Mouse (Mus musculus): ENCODE measurements at regions not wholly inside any gene's neighbourhood (a gene's known extent, or its start where the extent isn't known, plus 50 kb on each side); places are given as distances from the start of the nearest gene placed in this dataset.

- DNase-seq (ENCODE audit: low spot score), result no peak
- no peak overlapping the region for H3K4me2 ChIP-seq (ENCODE audit: low read length)
Measured at GRCm38 (mm10) chr16:42627675-42628074, 248.0 kb upstream of the Zbtb20 start.

GRCm38 (mm10) chr16:42615920-42616319, 259.8 kb upstream of the Zbtb20 start:
- DNase-seq (ENCODE audit: low spot score) (no peak), ATAC-seq (replicated peaks; ENCODE audit: low FRiP score, low read depth) (no peak)
- no peak for TF ChIP-seq CTCF (IDR thresholded peaks at IDR 0.05; ENCODE audit: low read depth)
- H3K27ac ChIP-seq, result no peak overlapping the region
- no peaks in the 10 kb centered on the region for H3K27me3 ChIP-seq (ENCODE audit: insufficient read depth, low read length)
- no peaks in the 10 kb centered on the region for H3K36me3 ChIP-seq (ENCODE audit: insufficient read depth, low read length)
- no peaks in the 10 kb centered on the region for H3K4me1 ChIP-seq (replicated peaks; ENCODE audit: insufficient read depth, low read length)
- no peak overlapping the region for H3K9ac ChIP-seq (ENCODE audit: low read depth, low read length)
- H3K9me3 ChIP-seq (replicated peaks; ENCODE audit: low read length), result no peaks in the 10 kb centered on the region
- WGBS, result 69% methylated on average over 3 of the region's 3 CpGs
- no peak overlapping the region for H3K4me2 ChIP-seq (ENCODE audit: low read length)
- no peak overlapping the region for H3K4me3 ChIP-seq (replicated peaks; ENCODE audit: low read depth, low read length)

More at GRCm38 (mm10) chr16:42627675-42628074, 248.0 kb upstream of the Zbtb20 start:
- H3K9ac ChIP-seq (ENCODE audit: low read depth, low read length), result no peak overlapping the region
- 84% methylated on average over 3 of the region's 3 CpGs for WGBS
- no peak overlapping the region for H3K4me3 ChIP-seq (replicated peaks; ENCODE audit: low read depth, low read length)
- H3K27ac ChIP-seq, result no peak overlapping the region
- no peak for TF ChIP-seq CTCF (IDR thresholded peaks at IDR 0.05; ENCODE audit: low read depth)
- no peaks in the 10 kb centered on the region for H3K4me1 ChIP-seq (replicated peaks; ENCODE audit: insufficient read depth, low read length)
- no peak for ATAC-seq (replicated peaks; ENCODE audit: low FRiP score, low read depth)
- no peaks in the 10 kb centered on the region for H3K9me3 ChIP-seq (replicated peaks; ENCODE audit: low read length)
- no peaks in the 10 kb centered on the region for H3K27me3 ChIP-seq (ENCODE audit: insufficient read depth, low read length)
- no peaks in the 10 kb centered on the region for H3K36me3 ChIP-seq (ENCODE audit: insufficient read depth, low read length)

- no peak overlapping the region for H3K4me2 ChIP-seq (ENCODE audit: low read length)
- no peaks in the 10 kb centered on the region for H3K4me1 ChIP-seq (replicated peaks; ENCODE audit: insufficient read depth, low read length)
- no peak overlapping the region for H3K4me3 ChIP-seq (replicated peaks; ENCODE audit: low read depth, low read length)
- no peaks in the 10 kb centered on the region for H3K9me3 ChIP-seq (replicated peaks; ENCODE audit: low read length)
- DNase-seq (ENCODE audit: low spot score) (no peak), ATAC-seq (replicated peaks; ENCODE audit: low FRiP score, low read depth) (no peak)
- WGBS, result 90% methylated on average over 2 of the region's 2 CpGs
- no peak overlapping the region for H3K9ac ChIP-seq (ENCODE audit: low read depth, low read length)
- H3K36me3 ChIP-seq (ENCODE audit: insufficient read depth, low read length), result no peaks in the 10 kb centered on the region
- no peak overlapping the region for H3K27ac ChIP-seq
- TF ChIP-seq CTCF (IDR thresholded peaks at IDR 0.05; ENCODE audit: low read depth), result no peak
- no peaks in the 10 kb centered on the region for H3K27me3 ChIP-seq (ENCODE audit: insufficient read depth, low read length)
Measured at GRCm38 (mm10) chr16:42612011-42612410, 263.7 kb upstream of the Zbtb20 start.

GRCm38 (mm10) chr16:42608336-42608735, 267.3 kb upstream of the Zbtb20 start:
- no peaks in the 10 kb centered on the region for H3K9me3 ChIP-seq (replicated peaks; ENCODE audit: low read length)
- no peak overlapping the region for H3K4me3 ChIP-seq (replicated peaks; ENCODE audit: low read depth, low read length)
- no peaks in the 10 kb centered on the region for H3K27me3 ChIP-seq (ENCODE audit: insufficient read depth, low read length)
- TF ChIP-seq CTCF (IDR thresholded peaks at IDR 0.05; ENCODE audit: low read depth), result no peak
- no peak overlapping the region for H3K4me2 ChIP-seq (ENCODE audit: low read length)
- no peak for DNase-seq (ENCODE audit: low spot score)
- WGBS, result 54% methylated on average over 5 of the region's 5 CpGs
- no peak overlapping the region for H3K9ac ChIP-seq (ENCODE audit: low read depth, low read length)
- ATAC-seq (replicated peaks; ENCODE audit: low FRiP score, low read depth), result no peak
- H3K27ac ChIP-seq, result no peak overlapping the region
- H3K36me3 ChIP-seq (ENCODE audit: insufficient read depth, low read length), result no peaks in the 10 kb centered on the region
- no peaks in the 10 kb centered on the region for H3K4me1 ChIP-seq (replicated peaks; ENCODE audit: insufficient read depth, low read length)

GRCm38 (mm10) chr16:42592321-42592720, 251.9 kb upstream of the Gap43 start:
- TF ChIP-seq CTCF (IDR thresholded peaks at IDR 0.05; ENCODE audit: low read depth), result no peak

GRCm38 (mm10) chr16:42591530-42591929, 251.1 kb upstream of the Gap43 start:
- no peak for ATAC-seq (replicated peaks; ENCODE audit: low FRiP score, low read depth)
- H3K4me3 ChIP-seq (replicated peaks; ENCODE audit: low read depth, low read length), result no peak overlapping the region
- no peak overlapping the region for H3K4me2 ChIP-seq (ENCODE audit: low read length)
- no peaks in the 10 kb centered on the region for H3K9me3 ChIP-seq (replicated peaks; ENCODE audit: low read length)
- no peak for DNase-seq (ENCODE audit: low spot score)
- H3K27me3 ChIP-seq (ENCODE audit: insufficient read depth, low read length), result no peaks in the 10 kb centered on the region
- no peaks in the 10 kb centered on the region for H3K4me1 ChIP-seq (replicated peaks; ENCODE audit: insufficient read depth, low read length)
- TF ChIP-seq CTCF (IDR thresholded peaks at IDR 0.05; ENCODE audit: low read depth), result no peak
- no peak overlapping the region for H3K27ac ChIP-seq
- no peak overlapping the region for H3K9ac ChIP-seq (ENCODE audit: low read depth, low read length)
- 84% methylated on average over 5 of the region's 5 CpGs for WGBS
- H3K36me3 ChIP-seq (ENCODE audit: insufficient read depth, low read length), result no peaks in the 10 kb centered on the region

More at GRCm38 (mm10) chr16:42592321-42592720, 251.9 kb upstream of the Gap43 start:
- no peak overlapping the region for H3K27ac ChIP-seq
- no peaks in the 10 kb centered on the region for H3K27me3 ChIP-seq (ENCODE audit: insufficient read depth, low read length)
- no peaks in the 10 kb centered on the region for H3K4me1 ChIP-seq (replicated peaks; ENCODE audit: insufficient read depth, low read length)
- H3K9me3 ChIP-seq (replicated peaks; ENCODE audit: low read length), result no peaks in the 10 kb centered on the region
- no peak for ATAC-seq (replicated peaks; ENCODE audit: low FRiP score, low read depth)
- 60% methylated on average over 3 of the region's 3 CpGs for WGBS
- H3K36me3 ChIP-seq (ENCODE audit: insufficient read depth, low read length), result no peaks in the 10 kb centered on the region
- H3K4me2 ChIP-seq (ENCODE audit: low read length), result no peak overlapping the region
- no peak for DNase-seq (ENCODE audit: low spot score)
- no peak overlapping the region for H3K9ac ChIP-seq (ENCODE audit: low read depth, low read length)
- H3K4me3 ChIP-seq (replicated peaks; ENCODE audit: low read depth, low read length), result no peak overlapping the region

- ATAC-seq (replicated peaks; ENCODE audit: low FRiP score, low read depth), result no peak
- no peak for TF ChIP-seq CTCF (IDR thresholded peaks at IDR 0.05; ENCODE audit: low read depth)
Measured at GRCm38 (mm10) chr16:42586196-42586595, 245.7 kb upstream of the Gap43 start.

More at GRCm38 (mm10) chr16:42586196-42586595, 245.7 kb upstream of the Gap43 start:
- Histone ChIP-seq H3K36me3 (ENCODE audit: insufficient read depth, low read length) (no peaks in the 10 kb centered on the region), H3K4me1 (replicated peaks; ENCODE audit: insufficient read depth, low read length) (no peaks in the 10 kb centered on the region), H3K9me3 (replicated peaks; ENCODE audit: low read length) (no peaks in the 10 kb centered on the region), H3K9ac (ENCODE audit: low read depth, low read length) (no peak overlapping the region), H3K27ac (no peak overlapping the region), H3K4me3 (replicated peaks; ENCODE audit: low read depth, low read length) (no peak overlapping the region), H3K27me3 (ENCODE audit: insufficient read depth, low read length) (no peaks in the 10 kb centered on the region), H3K4me2 (ENCODE audit: low read length) (no peak overlapping the region)
- DNase-seq (ENCODE audit: low spot score), result no peak
